Mouse (Mus musculus) cortical plate, adult 2 months (tissue): ENCODE measurements around the gene Fam155a. TPM values are rescaled to one million over a fixed set of nuclear protein-coding genes. Genes with fewer than 3 reads are reported as not detected.
A peak's percentile ranks its signal among the peaks of the same experiment; 100 is the strongest.

Source experiments
- H3K27ac ChIP-seq: fragments of 200-500 bp; 2 replicates; pipeline ENCODE4 v1.5.1; 2012; ENCODE audit warnings: low read length, control low read depth, inconsistent platforms; ENCODE audit not compliant: insufficient read depth
- H3K4me1 ChIP-seq: fragments of 200-500 bp; 2 replicates; pipeline ENCODE4 v1.6.1; 2011; ENCODE audit warnings: low read length; ENCODE audit not compliant: control insufficient read depth, insufficient read depth
- H3K4me3 ChIP-seq: fragments of 200-500 bp; 2 replicates; pipeline ENCODE4 v1.5.1; 2011; ENCODE audit warnings: mild to moderate bottlenecking, low read length, control low read depth; ENCODE audit not compliant: insufficient read depth
- CTCF ChIP-seq: fragments of 200-500 bp; IDR thresholded peaks from 2 replicates; pipeline ENCODE4 v1.5.1; 2011; ENCODE audit warnings: mild to moderate bottlenecking, control low read depth, low read length; ENCODE audit not compliant: insufficient read depth; ENCODE audit errors: extremely low read depth
- POLR2A ChIP-seq: fragments of 200-500 bp; IDR thresholded peaks from 2 replicates; pipeline ENCODE4 v1.6.1; 2011; ENCODE audit warnings: mild to moderate bottlenecking, low read length, control low read depth; ENCODE audit not compliant: insufficient read depth; ENCODE audit errors: extremely low read depth
- polyA plus RNA-seq: library from polyadenylated mRNA; depleted of rRNA; stranded (reverse); fragments of >200 nt; gene quantifications from 2 replicates; pipeline ENCODE4 v1.2.3, GENCODE M21; 2012

The Fam155a gene
- polyA plus RNA-seq, 1 experiment = 60.2 TPM

GRCm38 (mm10) chr8:9455138-9455537 is 315.8 kb downstream of the Fam155a start:
- Histone ChIP-seq H3K4me1 (no peaks in the 10 kb centered on the region), H3K27ac (no peak overlapping the region), H3K4me3 (no peak overlapping the region)
- TF ChIP-seq POLR2A (no peak), CTCF (no peak)

DNA sequence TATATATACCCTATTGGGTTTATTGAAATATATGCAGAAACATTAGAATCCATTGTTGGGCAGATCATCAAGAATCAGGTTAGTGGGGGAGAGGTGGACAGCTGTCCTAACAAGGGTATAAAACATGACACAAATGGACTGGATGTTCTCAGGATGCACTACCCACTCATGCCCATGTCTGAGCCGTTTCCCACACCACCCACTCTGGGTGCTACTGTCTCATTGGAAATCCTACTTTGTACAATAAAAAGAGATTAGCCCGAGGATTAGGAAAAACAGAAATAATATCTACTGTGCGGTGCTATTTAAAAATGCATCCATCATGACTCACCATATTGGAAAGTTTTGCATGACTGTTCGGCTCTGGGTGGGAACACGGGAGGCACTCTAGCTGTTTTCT is 317.2 kb downstream of the Fam155a start:
- TF ChIP-seq POLR2A (no peak), CTCF (no peak)

DNA sequence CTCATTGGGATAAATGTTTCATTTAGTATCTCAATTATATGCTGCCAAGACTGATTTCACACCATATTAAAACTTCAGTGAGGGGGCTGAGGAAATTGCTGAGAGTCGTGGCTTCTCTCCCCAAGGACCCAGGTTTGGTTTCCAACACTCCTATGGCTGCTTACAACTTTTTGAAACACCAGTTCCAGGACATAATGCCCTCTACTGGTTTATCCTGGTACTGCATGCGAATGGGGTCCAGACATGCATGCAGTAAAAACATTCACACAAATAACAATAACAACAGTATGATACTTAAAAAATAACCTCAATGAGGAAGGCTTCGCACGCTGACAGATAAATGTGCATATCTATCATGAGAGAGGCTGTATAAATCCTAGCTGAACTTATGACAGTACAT is 319.4 kb downstream of the Fam155a start:
- Histone ChIP-seq H3K27ac (no peak overlapping the region), H3K4me3 (no peak overlapping the region), H3K4me1 (no peaks in the 10 kb centered on the region)
- no peak for TF ChIP-seq POLR2A
- peak; percentile 8; the same call in 1 of the 2 replicates for TF ChIP-seq CTCF

More for the DNA sequence above, 317.2 kb downstream of the Fam155a start:
- Histone ChIP-seq H3K27ac (no peak overlapping the region), H3K4me3 (no peak overlapping the region), H3K4me1 (no peaks in the 10 kb centered on the region)

DNA sequence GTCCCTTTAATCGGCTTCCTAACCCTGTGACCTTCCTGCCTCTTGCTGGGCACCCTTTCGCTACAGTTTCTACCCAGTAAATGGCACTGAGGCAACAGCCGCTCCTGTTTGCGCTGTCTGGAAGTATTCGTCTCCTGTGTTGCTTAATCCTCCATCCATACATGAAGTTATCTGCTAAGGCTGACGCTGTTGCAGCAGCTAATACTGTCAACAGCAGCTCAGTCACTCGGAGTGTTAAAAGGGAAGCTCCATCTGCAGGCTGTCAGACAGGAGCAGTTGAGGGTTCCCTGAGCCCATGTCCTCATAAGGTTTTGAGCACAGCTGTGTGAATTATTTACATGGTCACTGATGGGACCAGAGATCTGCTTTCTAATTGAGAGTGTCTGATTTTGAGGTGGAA is 322.3 kb downstream of the Fam155a start:
- Histone ChIP-seq H3K4me3 (no peak overlapping the region), H3K4me1 (no peaks in the 10 kb centered on the region), H3K27ac (no peak overlapping the region)
- TF ChIP-seq POLR2A (no peak), CTCF (no peak)

DNA sequence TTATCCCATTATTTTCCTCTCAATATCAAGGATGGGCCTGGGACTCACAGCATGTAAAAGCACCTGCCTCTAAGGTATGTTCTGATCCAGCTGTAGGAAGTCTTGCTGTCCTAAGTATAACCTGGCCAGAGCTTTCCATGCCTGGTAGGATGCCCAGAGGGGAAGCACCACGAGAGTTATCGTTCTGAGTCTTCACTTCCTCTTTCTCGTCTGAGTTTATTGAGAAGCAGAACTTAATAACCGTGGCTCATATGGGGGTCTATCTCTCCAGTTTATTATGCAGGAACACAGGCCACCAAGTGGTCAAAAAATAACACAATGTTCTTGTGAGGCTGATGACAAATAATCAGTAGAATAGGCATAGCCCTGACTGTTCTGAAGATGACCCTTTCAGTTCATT is 333.1 kb downstream of the Fam155a start:
- Histone ChIP-seq H3K4me1 (no peaks in the 10 kb centered on the region; the same call in 1 of the 2 replicates), H3K4me3 (no peak overlapping the region), H3K27ac (no peak overlapping the region)
- no peak for TF ChIP-seq POLR2A
- TF ChIP-seq CTCF = no peak

GRCm38 (mm10) chr8:9435501-9435900 is 335.5 kb downstream of the Fam155a start:
- no peak overlapping the region for H3K4me3 ChIP-seq
- H3K4me1 ChIP-seq = no peaks in the 10 kb centered on the region; the same call in 1 of the 2 replicates
- no peak overlapping the region for H3K27ac ChIP-seq
- TF ChIP-seq CTCF = no peak
- TF ChIP-seq POLR2A = no peak

GRCm38 (mm10) chr8:9432635-9433372 is 338.2 kb downstream of the Fam155a start:
- Histone ChIP-seq H3K27ac (no peak overlapping the region), H3K4me3 (no peak overlapping the region), H3K4me1 (no peaks in the 10 kb centered on the region; the same call in 1 of the 2 replicates)
- TF ChIP-seq CTCF = no peak

DNA sequence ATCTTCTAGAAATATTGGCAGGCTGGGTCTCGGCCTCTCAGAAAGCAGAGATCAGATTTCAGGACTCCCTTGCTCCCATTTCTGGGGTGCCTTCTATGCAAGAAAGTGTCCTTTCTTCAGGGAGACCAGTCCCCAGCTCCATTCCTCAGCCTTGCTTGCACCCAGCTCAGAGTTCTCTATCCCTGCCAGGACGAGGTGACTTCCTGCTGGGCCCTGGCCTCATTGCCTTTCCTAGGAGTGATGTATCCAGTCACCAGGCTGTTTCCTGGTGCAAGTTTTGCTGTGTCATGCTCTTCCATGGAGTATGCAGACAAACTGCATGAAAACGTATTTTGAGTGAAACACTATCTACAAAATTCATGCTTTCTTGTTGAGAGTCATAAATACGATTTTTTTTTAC is 342.1 kb downstream of the Fam155a start:
- Histone ChIP-seq H3K4me1 (no peaks in the 10 kb centered on the region), H3K27ac (no peak overlapping the region), H3K4me3 (no peak overlapping the region)
- TF ChIP-seq POLR2A (no peak), CTCF (no peak)

GRCm38 (mm10) chr8:9424069-9424468 is 346.9 kb downstream of the Fam155a start:
- no peak for TF ChIP-seq POLR2A
- no peak for TF ChIP-seq CTCF
- no peak overlapping the region for H3K4me3 ChIP-seq
- peaks cover 5% of the 10 kb centered on the region for H3K4me1 ChIP-seq
- no peak overlapping the region for H3K27ac ChIP-seq

GRCm38 (mm10) chr8:9423590-9423989 is 347.4 kb downstream of the Fam155a start:
- Histone ChIP-seq H3K4me1 (peaks cover 5% of the 10 kb centered on the region), H3K4me3 (no peak overlapping the region), H3K27ac (no peak overlapping the region)
- no peak for TF ChIP-seq POLR2A
- TF ChIP-seq CTCF = no peak
